Mouse (Mus musculus) kidney, adult 11 months (tissue): ENCODE results near the gene Mfsd11.
"Not testable (repeated sequence)": the region's sequence is repeated elsewhere in the genome, so short reads cannot be mapped to it uniquely, and the experiment has no call there.

Source experiments
- DNase-seq: peaks from one replicate; pipeline ENCODE4 v3.0.0; 2022

The Mfsd11 gene

GRCm38 (mm10) chr11:116822215-116822614 lies 30.0 kb upstream of the Mfsd11 start:
- no peak for DNase-seq

- no peak for DNase-seq
These were observed 29.6 kb upstream of the Mfsd11 start for GRCm38 (mm10) chr11:116822626-116823025.

- no peak for DNase-seq
These were observed 29.0 kb upstream of the Mfsd11 start for GRCm38 (mm10) chr11:116823255-116823654.

- DNase-seq, result not testable (repeated sequence)
These were observed 28.4 kb upstream of the Mfsd11 start for GRCm38 (mm10) chr11:116823885-116824284.

GRCm38 (mm10) chr11:116825230-116825629 lies 27.0 kb upstream of the Mfsd11 start:
- DNase-seq, result no peak

- DNase-seq, result no peak
These were observed 25.4 kb upstream of the Mfsd11 start for GRCm38 (mm10) chr11:116826550-116827504.

GRCm38 (mm10) chr11:116827534-116828165 lies 24.6 kb upstream of the Mfsd11 start, which contains the start of gene Mxra7:
Gene Mxra7 (minus strand): TSS chr11:116828046.
- peak; percentile 63 for DNase-seq

- DNase-seq, result no peak
These were observed 20.0 kb upstream of the Mfsd11 start for GRCm38 (mm10) chr11:116832172-116832685.

- no peak for DNase-seq
These were observed 17.3 kb upstream of the Mfsd11 start for GRCm38 (mm10) chr11:116834954-116835353.

- no peak for DNase-seq
These were observed 16.0 kb upstream of the Mfsd11 start for GRCm38 (mm10) chr11:116836283-116836682.

- no peak for DNase-seq
These were observed 14.8 kb upstream of the Mfsd11 start for GRCm38 (mm10) chr11:116837441-116837840.

- DNase-seq, result no peak
These were observed 13.3 kb upstream of the Mfsd11 start for GRCm38 (mm10) chr11:116838936-116839335.

- DNase-seq, result no peak
These were observed 12.6 kb upstream of the Mfsd11 start for GRCm38 (mm10) chr11:116839601-116840000.

- no peak for DNase-seq
These were observed 11.5 kb upstream of the Mfsd11 start for GRCm38 (mm10) chr11:116840748-116841147.

GRCm38 (mm10) chr11:116842531-116843260 lies 9.5 kb upstream of the Mfsd11 start:
- peak; percentile 62 for DNase-seq

- peak; percentile 99 for DNase-seq
These were observed 8.7 kb upstream of the Mfsd11 start, which contains the start of the genes Mettl23 and Jmjd6 for GRCm38 (mm10) chr11:116843261-116844233. Gene Mettl23 (plus strand): TSS chr11:116843278. Gene Jmjd6 (minus strand): TSS chr11:116843449.

- no peak for DNase-seq
These were observed 5.6 kb upstream of the Mfsd11 start for GRCm38 (mm10) chr11:116846593-116847181.

- no peak for DNase-seq
These were observed 4.8 kb upstream of the Mfsd11 start for GRCm38 (mm10) chr11:116847187-116848085.

GRCm38 (mm10) chr11:116848086-116848876 lies 4.0 kb upstream of the Mfsd11 start:
- DNase-seq, result no peak
